Mouse (Mus musculus) gastrocnemius, postnatal 10 days (tissue): ENCODE results near the gene Znhit2. TPM values are rescaled to one million over a fixed set of nuclear protein-coding genes. Genes with fewer than 3 reads are reported as not detected.
"Not testable (repeated sequence)": the region's sequence is repeated elsewhere in the genome, so short reads cannot be mapped to it uniquely, and the experiment has no call there.

Experiments used
- DNase-seq: peaks from one replicate; pipeline ENCODE4 v3.0.0; 2021; ENCODE audit warnings: mixed read lengths
- long read RNA-seq, 2 experiments: library from polyadenylated mRNA; stranded (forward); transcript quantifications; one replicate each; pipeline ENCODE4 v2.0.0; 2021
- total RNA-seq, 2 experiments: library from RNA; stranded (reverse); gene quantifications; 2 replicates each; pipeline ENCODE4 v1.2.3; 2021

The Znhit2 gene
- 10 to 100 TPM; 10.6 to 11.0 TPM for total RNA-seq
- long read RNA-seq, experiment 1, transcript Znhit2-201 (1 exons, 1,281 nt): major isoform, 6 of 6 reads
- long read RNA-seq, experiment 1, partial matches to known transcripts: 0 of 6 reads
- long read RNA-seq, experiment 1, other reads (novel, unspliced or antisense): 0 of 6 reads
- long read RNA-seq, experiment 2, transcript Znhit2-201 (1 exons, 1,281 nt): major isoform, 11 of 11 reads
- long read RNA-seq, experiment 2, partial matches to known transcripts: 0 of 11 reads
- long read RNA-seq, experiment 2, other reads (novel, unspliced or antisense): 0 of 11 reads

- DNase-seq: peak; percentile 88
Measured at GRCm38 (mm10) chr19:6061021-6061533, at the start of gene Znhit2. Gene Znhit2, plus strand, starts transcription at chr19:6061192.

- DNase-seq: no peak
Measured at GRCm38 (mm10) chr19:6013691-6014090, 47.3 kb upstream of the Znhit2 start.

- peak; percentile 51 for DNase-seq
Measured at GRCm38 (mm10) chr19:6014991-6015510, 45.9 kb upstream of the Znhit2 start.

GRCm38 (mm10) chr19:6015511-6016315 is 45.3 kb upstream of the Znhit2 start, which contains the start of gene Capn1:
Gene Capn1, minus strand, starts transcription at chr19:6015897.
- peak; percentile 84 for DNase-seq

GRCm38 (mm10) chr19:6016532-6016931 is 44.5 kb upstream of the Znhit2 start:
- no peak for DNase-seq

- peak; percentile 89 for DNase-seq
Measured at GRCm38 (mm10) chr19:6018142-6019089, 42.6 kb upstream of the Znhit2 start.

- DNase-seq: no peak
Measured at GRCm38 (mm10) chr19:6020276-6020675, 40.7 kb upstream of the Znhit2 start.

- DNase-seq: no peak
Measured at GRCm38 (mm10) chr19:6023059-6023458, 37.9 kb upstream of the Znhit2 start.

GRCm38 (mm10) chr19:6023930-6024329 is 37.1 kb upstream of the Znhit2 start:
- no peak for DNase-seq

- no peak for DNase-seq
Measured at GRCm38 (mm10) chr19:6028991-6029390, 32.0 kb upstream of the Znhit2 start.

GRCm38 (mm10) chr19:6029426-6029825 is 31.6 kb upstream of the Znhit2 start:
- no peak for DNase-seq

- DNase-seq: no peak
Measured at GRCm38 (mm10) chr19:6030520-6031280, 30.3 kb upstream of the Znhit2 start.

GRCm38 (mm10) chr19:6035966-6036585 is 24.9 kb upstream of the Znhit2 start:
- no peak for DNase-seq

GRCm38 (mm10) chr19:6037695-6038094 is 23.3 kb upstream of the Znhit2 start:
- no peak for DNase-seq

- DNase-seq: no peak
Measured at GRCm38 (mm10) chr19:6038326-6038725, 22.7 kb upstream of the Znhit2 start.

GRCm38 (mm10) chr19:6040002-6040401 is 21.0 kb upstream of the Znhit2 start:
- DNase-seq: no peak

- DNase-seq: no peak
Measured at GRCm38 (mm10) chr19:6042293-6042692, 18.7 kb upstream of the Znhit2 start.

- DNase-seq: not testable (repeated sequence)
Measured at GRCm38 (mm10) chr19:6044102-6044501, 16.9 kb upstream of the Znhit2 start.

- DNase-seq: no peak
Measured at GRCm38 (mm10) chr19:6045366-6046293, 15.4 kb upstream of the Znhit2 start.
